Mouse (Mus musculus) midbrain, embryonic 10.5 days (tissue): Measurements from ENCODE around the gene Derl2. TPM values are rescaled to one million over a fixed set of nuclear protein-coding genes. Genes with fewer than 3 reads are reported as not detected.

Experiments used
- DNase-seq: peaks from one replicate; pipeline ENCODE4 v3.0.0-alpha.2; 2017; ENCODE audit warnings: low spot score
- H3K27ac ChIP-seq: fragments of 300-500 bp; sonication (generic); replicated peaks from 2 replicates; pipeline ENCODE4 v1.5.1; 2016; ENCODE audit warnings: mild to moderate bottlenecking
- H3K27me3 ChIP-seq: fragments of 300-500 bp; sonication (generic); 2 replicates; pipeline ENCODE4 v1.6.1; 2016; ENCODE audit warnings: low read depth, mild to moderate bottlenecking; ENCODE audit not compliant: poor library complexity, severe bottlenecking
- H3K36me3 ChIP-seq: fragments of 300-500 bp; sonication (generic); 2 replicates; pipeline ENCODE4 v1.6.1; 2016; ENCODE audit warnings: mild to moderate bottlenecking, moderate library complexity
- H3K4me1 ChIP-seq: fragments of 300-500 bp; sonication (generic); 2 replicates; pipeline ENCODE4 v1.6.1; 2016
- H3K4me3 ChIP-seq: fragments of 300-500 bp; sonication (generic); 2 replicates; pipeline ENCODE4 v1.5.1; 2016; ENCODE audit warnings: mild to moderate bottlenecking, moderate library complexity
- H3K9me3 ChIP-seq: fragments of 300-500 bp; sonication (generic); replicated peaks from 2 replicates; pipeline ENCODE4 v1.6.1; 2016; ENCODE audit warnings: mild to moderate bottlenecking
- WGBS: fragments of 180-500 bp; shearing (Covaris S2); methylation state at CpG from one replicate; pipeline ENCODE4 v1.1.7; 2016; 5-methylcytosine and 5-hydroxymethylcytosine counted together
- polyA plus RNA-seq: library from polyadenylated mRNA; unstranded; fragments of >200 nt; fragmentation: Nextera tagmentation; extraction: Ambion mirVana; gene quantifications from 2 replicates; pipeline ENCODE4 v1.2.1, GENCODE M21; 2016

Gene Derl2
- polyA plus RNA-seq, 1 experiment from 2014 or later: 39.8 TPM

- H3K4me3 ChIP-seq: no peak overlapping the region
- H3K4me1 ChIP-seq: peaks cover 7% of the 10 kb centered on the region
- no peak for DNase-seq
- WGBS: 78% methylated on average over 2 of the region's 2 CpGs
- H3K9me3 ChIP-seq: no peaks in the 10 kb centered on the region
- H3K36me3 ChIP-seq: peaks cover 86% of the 10 kb centered on the region
- no peak overlapping the region for H3K27ac ChIP-seq
- no peaks in the 10 kb centered on the region for H3K27me3 ChIP-seq
These were observed 44.4 kb downstream of the Derl2 start for GRCm38 (mm10) chr11:70975193-70975592.

- no peak overlapping the region for H3K4me3 ChIP-seq
- DNase-seq: no peak
These were observed 45.7 kb downstream of the Derl2 start for GRCm38 (mm10) chr11:70973947-70974346.

GRCm38 (mm10) chr11:70972586-70972985, 47.1 kb downstream of the Derl2 start:
- Histone ChIP-seq H3K27me3 (no peaks in the 10 kb centered on the region), H3K4me3 (no peak overlapping the region), H3K9me3 (no peaks in the 10 kb centered on the region), H3K36me3 (peaks cover 63% of the 10 kb centered on the region), H3K4me1 (peaks cover 22% of the 10 kb centered on the region), H3K27ac (no peak overlapping the region)
- WGBS: 69% methylated on average over 1 of the region's 1 CpGs
- no peak for DNase-seq

More at GRCm38 (mm10) chr11:70973947-70974346, 45.7 kb downstream of the Derl2 start:
- Histone ChIP-seq H3K9me3 (no peaks in the 10 kb centered on the region), H3K36me3 (peaks cover 74% of the 10 kb centered on the region), H3K4me1 (peaks cover 12% of the 10 kb centered on the region), H3K27me3 (no peaks in the 10 kb centered on the region), H3K27ac (no peak overlapping the region)
- WGBS: 75% methylated on average over 4 of the region's 4 CpGs

GRCm38 (mm10) chr11:70970560-70971540, 48.8 kb downstream of the Derl2 start:
- Histone ChIP-seq H3K27me3 (no peaks in the 10 kb centered on the region), H3K36me3 (peaks cover 58% of the 10 kb centered on the region), H3K4me1 (peaks cover 22% of the 10 kb centered on the region), H3K9me3 (no peaks in the 10 kb centered on the region), H3K27ac (peak overlapping the region; percentile 94), H3K4me3 (peak overlapping the region; percentile 96)
- WGBS: 19% methylated on average over 24 of the region's 24 CpGs
- no peak for DNase-seq

GRCm38 (mm10) chr11:70969821-70970559, 49.7 kb downstream of the Derl2 start, which contains the start of the genes Nup88 and Rpain:
TSS of gene Nup88 (minus strand) at chr11:70969973.
TSS of gene Rpain (plus strand) at chr11:70970213.
- Histone ChIP-seq H3K4me1 (peaks cover 22% of the 10 kb centered on the region), H3K36me3 (peaks cover 58% of the 10 kb centered on the region), H3K9me3 (no peaks in the 10 kb centered on the region), H3K4me3 (peak within 1 kb of the TSS; percentile 96), H3K27ac (peak within 1 kb of the TSS; percentile 94), H3K27me3 (no peaks in the 10 kb centered on the region)
- DNase-seq: peak; percentile 94
- under 1% methylated on average over 43 of the region's 43 CpGs for WGBS

GRCm38 (mm10) chr11:70969271-70969794, 50.3 kb downstream of the Derl2 start:
- 2% methylated on average over 25 of the region's 25 CpGs for WGBS
- Histone ChIP-seq H3K4me3 (peak overlapping the region; percentile 96), H3K27me3 (no peaks in the 10 kb centered on the region), H3K4me1 (peaks cover 22% of the 10 kb centered on the region), H3K27ac (peak overlapping the region; percentile 94), H3K9me3 (no peaks in the 10 kb centered on the region), H3K36me3 (peaks cover 58% of the 10 kb centered on the region)
- DNase-seq: no peak

- H3K27me3 ChIP-seq: no peaks in the 10 kb centered on the region
- H3K4me3 ChIP-seq: no peak overlapping the region
- H3K27ac ChIP-seq: no peak overlapping the region
- WGBS: 84% methylated on average over 4 of the region's 4 CpGs
- no peak for DNase-seq
- no peaks in the 10 kb centered on the region for H3K9me3 ChIP-seq
- peaks cover 80% of the 10 kb centered on the region for H3K36me3 ChIP-seq
- H3K4me1 ChIP-seq: peaks cover 14% of the 10 kb centered on the region
These were observed 55.3 kb downstream of the Derl2 start for GRCm38 (mm10) chr11:70964222-70964907.

- 91% methylated on average over 5 of the region's 5 CpGs for WGBS
- Histone ChIP-seq H3K36me3 (peaks cover 100% of the 10 kb centered on the region), H3K27ac (no peak overlapping the region), H3K27me3 (no peaks in the 10 kb centered on the region), H3K4me1 (no peaks in the 10 kb centered on the region), H3K9me3 (no peaks in the 10 kb centered on the region), H3K4me3 (no peak overlapping the region)
- DNase-seq: no peak
These were observed 58.7 kb downstream of the Derl2 start for GRCm38 (mm10) chr11:70960786-70961554.

Other genes with a start within 250 kb of the Derl2 start
- gene Scimp, start 207.3 kb downstream of the Derl2 start, polyA plus RNA-seq: not detected in 2 replicates
- 38.2 and 39.2 TPM in 2 replicates for gene Rabep1, start 175.1 kb downstream of the Derl2 start, polyA plus RNA-seq
- gene Nup88, start 49.9 kb downstream of the Derl2 start, polyA plus RNA-seq: 148 and 153 TPM in 2 replicates
- gene Rpain, start 49.6 kb downstream of the Derl2 start, polyA plus RNA-seq: 99.5 and 101 TPM in 2 replicates
- gene C1qbp, start 36.8 kb downstream of the Derl2 start, polyA plus RNA-seq: 283 and 342 TPM in 2 replicates
- 19.9 and 20.7 TPM in 2 replicates for gene Dhx33, start 15.4 kb downstream of the Derl2 start, polyA plus RNA-seq
- 65.3 and 67.8 TPM in 2 replicates for gene Mis12, start 230 bp downstream of the Derl2 start, polyA plus RNA-seq
- 137 and 226 TPM in 2 replicates for gene 6330403K07Rik, start 13.7 kb upstream of the Derl2 start, polyA plus RNA-seq
- gene Nlrp1a, start 124.9 kb upstream of the Derl2 start, polyA plus RNA-seq: 0.06 TPM in 1 of 2 replicates, not detected in the other
- gene Nlrp1b, start 210.9 kb upstream of the Derl2 start, polyA plus RNA-seq: not detected in 2 replicates